Mouse (Mus musculus) heart, adult 2 months (tissue): ENCODE data around the gene Plxnc1. TPM values are rescaled to one million over a fixed set of nuclear protein-coding genes. Genes with fewer than 3 reads are reported as not detected.

Experiments used
- DNase-seq, 2 experiments: peaks; one replicate each; pipeline ENCODE4 v3.0.0; 2021
- H3K27ac ChIP-seq: fragments of 200-600 bp; 2 replicates; pipeline ENCODE4 v1.8.1; 2022
- H3K27me3 ChIP-seq: fragments of 200-500 bp; 2 replicates; pipeline ENCODE4 v1.6.1; 2012; ENCODE audit warnings: mild to moderate bottlenecking, low read length, inconsistent platforms, mixed read lengths; ENCODE audit not compliant: control insufficient read depth, insufficient read depth
- H3K36me3 ChIP-seq: fragments of 200-500 bp; 2 replicates; pipeline ENCODE4 v1.6.1; 2012; ENCODE audit warnings: low read length, inconsistent platforms; ENCODE audit not compliant: control insufficient read depth, insufficient read depth
- H3K4me1 ChIP-seq: fragments of 200-500 bp; 2 replicates; pipeline ENCODE4 v1.6.1; 2011; ENCODE audit warnings: low read length; ENCODE audit not compliant: control insufficient read depth, insufficient read depth
- H3K4me3 ChIP-seq: fragments of 200-600 bp; 2 replicates; pipeline ENCODE4 v1.8.1; 2022
- H3K79me2 ChIP-seq: fragments of 200-500 bp; replicated peaks from 2 replicates; pipeline ENCODE4 v1.6.1; 2012; ENCODE audit warnings: mild to moderate bottlenecking, inconsistent platforms, low read length, moderate library complexity, mixed read lengths; ENCODE audit not compliant: control insufficient read depth, insufficient read depth
- H3K9ac ChIP-seq: fragments of 200-500 bp; 2 replicates; pipeline ENCODE4 v1.6.1; 2012; ENCODE audit warnings: low read depth, mild to moderate bottlenecking, control low read depth, inconsistent platforms, low read length, mixed read lengths
- CTCF ChIP-seq: fragments of 200-600 bp; IDR thresholded peaks from 2 replicates; pipeline ENCODE4 v1.8.1; 2022; ENCODE audit warnings: antibody characterized with exemption, mild to moderate bottlenecking, moderate library complexity
- EP300 ChIP-seq: fragments of 200-500 bp; IDR thresholded peaks from 2 replicates; pipeline ENCODE4 v1.6.1; 2011; ENCODE audit warnings: low read depth, low read length, control low read depth; ENCODE audit not compliant: insufficient read depth
- POLR2A ChIP-seq: fragments of 200-500 bp; IDR thresholded peaks from 2 replicates; pipeline ENCODE4 v1.6.1; 2011; ENCODE audit warnings: mild to moderate bottlenecking, low read depth, low read length, control low read depth; ENCODE audit not compliant: insufficient read depth
- WGBS: fragments of 180-500 bp; shearing (Covaris S2); methylation state at CpG from one replicate; pipeline ENCODE4 v1.1.7; 2018; 5-methylcytosine and 5-hydroxymethylcytosine counted together
- intact Hi-C: fragments of 180-260 bp; cut with DNase I; formaldehyde crosslinking; loops from one replicate; pipeline ENCODE4 v1.15.1; 2025
- polyA plus RNA-seq: library from polyadenylated mRNA; depleted of rRNA; stranded (reverse); fragments of >200 nt; gene quantifications from 2 replicates; pipeline ENCODE4 v1.2.3, GENCODE M21; 2012
- total RNA-seq, 2 experiments: library from RNA; stranded (reverse); gene quantifications; 2 replicates each; pipeline ENCODE4 v1.2.3; 2021

The Plxnc1 gene
- total and polyA plus RNA-seq, 3 experiments: 0.84 to 2.3 (median 2.0) TPM

GRCm38 (mm10) chr10:94974345-94975098 lies 29.9 kb upstream of the Plxnc1 start:
- no peaks in the 10 kb centered on the region for H3K27me3 ChIP-seq
- 36% methylated on average over 9 of the region's 9 CpGs for WGBS
- no peaks in the 10 kb centered on the region; the same call in 1 of the 2 replicates for H3K36me3 ChIP-seq
- intact Hi-C loops: no loop called here
- DNase-seq: peak in 1 of 2 experiments; percentile 17
- H3K4me3 ChIP-seq: no peak overlapping the region
- no peak overlapping the region for H3K27ac ChIP-seq
- TF ChIP-seq POLR2A (no peak), CTCF (no peak), EP300 (no peak)
- no peaks in the 10 kb centered on the region for H3K79me2 ChIP-seq
- peaks cover 3% of the 10 kb centered on the region for H3K4me1 ChIP-seq
- H3K9ac ChIP-seq: no peak overlapping the region

DNA sequence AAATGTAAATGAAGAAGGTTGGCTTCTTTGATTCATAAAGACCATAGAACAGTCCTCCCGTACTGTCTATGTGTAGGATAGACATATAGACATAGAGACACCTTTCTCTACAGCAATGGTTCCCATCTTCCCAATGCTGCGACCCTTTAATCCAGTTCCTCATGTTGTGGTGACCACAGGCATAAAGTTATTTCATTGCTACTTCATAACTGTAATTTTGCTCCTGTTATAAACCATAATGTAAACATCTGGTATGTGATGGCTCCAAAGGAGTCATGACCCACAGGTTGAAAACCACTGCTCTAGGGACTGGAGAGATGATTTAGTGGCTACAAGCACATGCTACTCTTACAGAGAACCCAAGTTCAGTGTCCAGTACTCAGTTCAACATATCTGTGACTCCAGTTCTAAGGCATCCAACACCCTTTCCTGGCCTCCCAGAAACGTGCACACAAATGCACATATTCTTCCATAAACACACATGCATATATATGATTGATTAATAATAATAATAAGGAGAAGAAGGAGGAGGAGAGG lies 27.1 kb upstream of the Plxnc1 start:
- Histone ChIP-seq H3K79me2 (no peaks in the 10 kb centered on the region), H3K9ac (no peak overlapping the region), H3K4me3 (no peak overlapping the region), H3K36me3 (no peaks in the 10 kb centered on the region; the same call in 1 of the 2 replicates), H3K4me1 (peaks cover 3% of the 10 kb centered on the region), H3K27ac (no peak overlapping the region), H3K27me3 (no peaks in the 10 kb centered on the region)
- TF ChIP-seq EP300: no peak
- TF ChIP-seq CTCF: no peak
- no peak for TF ChIP-seq POLR2A
- WGBS: 77% methylated on average over 3 of the region's 3 CpGs
- intact Hi-C loops: no loop called here
- DNase-seq: no peak

DNA sequence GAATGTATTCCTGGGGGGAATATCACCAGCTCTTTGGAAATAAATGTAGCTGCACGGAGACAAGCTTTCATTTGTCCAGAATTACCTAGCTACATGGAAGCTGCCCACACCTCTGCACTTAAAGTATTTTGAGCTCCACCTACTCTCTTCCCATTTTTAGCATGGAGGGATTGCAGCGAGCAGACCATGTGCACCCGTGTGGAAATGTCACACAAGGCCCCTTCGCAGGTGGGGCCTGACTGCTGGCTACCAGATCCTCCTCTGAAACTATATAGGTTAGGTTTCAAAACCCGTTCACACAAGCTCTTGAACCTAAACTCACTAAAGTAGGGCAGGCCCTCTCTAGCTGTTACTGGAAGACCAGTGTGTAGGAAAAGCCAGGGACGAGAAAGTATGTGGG lies 25.6 kb upstream of the Plxnc1 start:
- intact Hi-C loops: no loop called here
- no peak overlapping the region for H3K27ac ChIP-seq
- peaks cover 3% of the 10 kb centered on the region for H3K4me1 ChIP-seq
- H3K36me3 ChIP-seq: no peaks in the 10 kb centered on the region; the same call in 1 of the 2 replicates
- no peaks in the 10 kb centered on the region for H3K27me3 ChIP-seq
- H3K4me3 ChIP-seq: no peak overlapping the region
- H3K9ac ChIP-seq: no peak overlapping the region
- no peaks in the 10 kb centered on the region for H3K79me2 ChIP-seq
- DNase-seq: no peak
- TF ChIP-seq EP300: no peak
- no peak for TF ChIP-seq POLR2A
- no peak for TF ChIP-seq CTCF
- WGBS: 77% methylated on average over 6 of the region's 6 CpGs

DNA sequence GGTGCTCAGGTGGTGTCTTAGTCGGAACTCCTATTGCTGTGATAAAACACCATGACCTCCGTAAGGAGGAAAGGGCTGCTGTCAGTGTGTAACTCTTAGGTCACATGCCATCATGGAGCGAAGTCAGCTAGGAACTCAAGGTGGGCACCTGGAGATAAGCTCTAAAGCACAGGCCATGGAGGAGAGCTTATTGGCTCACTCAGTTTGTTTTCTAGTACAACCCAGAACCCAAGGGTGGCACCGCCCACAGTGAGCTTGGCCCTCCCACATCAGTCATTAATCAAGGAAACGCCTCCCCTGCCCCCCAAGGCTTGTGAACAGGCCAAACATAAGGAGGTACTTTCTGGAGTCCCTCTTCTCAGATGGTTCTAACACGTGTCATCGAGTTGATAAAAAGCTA lies 22.8 kb upstream of the Plxnc1 start:
- Histone ChIP-seq H3K27me3 (no peaks in the 10 kb centered on the region), H3K27ac (no peak overlapping the region), H3K4me3 (no peak overlapping the region), H3K4me1 (no peaks in the 10 kb centered on the region), H3K79me2 (no peaks in the 10 kb centered on the region), H3K36me3 (no peaks in the 10 kb centered on the region), H3K9ac (no peak overlapping the region)
- TF ChIP-seq POLR2A: no peak
- TF ChIP-seq CTCF: no peak
- no peak for TF ChIP-seq EP300
- intact Hi-C loops: no loop called here
- WGBS: 90% methylated on average over 7 of the region's 7 CpGs
- DNase-seq: no peak

- no peaks in the 10 kb centered on the region for H3K4me1 ChIP-seq
- no peak overlapping the region for H3K9ac ChIP-seq
- intact Hi-C loops: no loop called here
- no peaks in the 10 kb centered on the region for H3K79me2 ChIP-seq
- no peak overlapping the region for H3K27ac ChIP-seq
- no peaks in the 10 kb centered on the region for H3K36me3 ChIP-seq
- no peaks in the 10 kb centered on the region for H3K27me3 ChIP-seq
- no peak for DNase-seq
- no peak overlapping the region for H3K4me3 ChIP-seq
- no peak for TF ChIP-seq CTCF
- no peak for TF ChIP-seq POLR2A
- TF ChIP-seq EP300: no peak
- 87% methylated on average over 7 of the region's 7 CpGs for WGBS
Observed at GRCm38 (mm10) chr10:94966789-94967188, 22.2 kb upstream of the Plxnc1 start.

DNA sequence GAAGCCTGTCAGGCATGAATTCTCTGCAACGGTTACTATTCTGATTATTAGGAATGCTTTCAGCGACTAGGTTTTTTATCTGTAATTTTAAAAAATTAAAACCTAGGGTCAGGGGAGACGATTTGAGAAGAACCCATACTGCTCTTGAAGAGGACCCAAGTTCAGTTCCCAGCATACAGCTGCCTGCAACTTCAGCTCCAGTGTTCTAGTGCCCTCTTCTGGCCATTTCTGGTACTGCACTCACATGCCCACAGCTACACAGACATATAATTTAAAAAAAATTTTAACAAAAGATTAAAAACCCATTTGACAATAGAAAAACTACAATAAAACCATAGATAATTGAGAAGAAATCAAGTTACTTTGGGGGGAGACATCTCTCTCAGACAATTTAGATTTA lies 20.5 kb upstream of the Plxnc1 start:
- H3K4me1 ChIP-seq: no peaks in the 10 kb centered on the region; the same call in 1 of the 2 replicates

More for the DNA sequence above, 20.5 kb upstream of the Plxnc1 start:
- intact Hi-C loops: no loop called here
- Histone ChIP-seq H3K79me2 (no peaks in the 10 kb centered on the region), H3K27me3 (no peaks in the 10 kb centered on the region), H3K36me3 (no peaks in the 10 kb centered on the region), H3K4me3 (no peak overlapping the region), H3K27ac (no peak overlapping the region), H3K9ac (no peak overlapping the region)
- TF ChIP-seq EP300: no peak
- peak; percentile 59 for TF ChIP-seq CTCF
- TF ChIP-seq POLR2A: no peak
- WGBS: 92% methylated on average over 3 of the region's 3 CpGs
- DNase-seq: no peak
